Mouse (Mus musculus) lung, postnatal 0 days (tissue): ENCODE measurements around the gene Itga11.

Experiments
- CTCF ChIP-seq: IDR thresholded peaks from 2 replicates; pipeline ENCODE4 v1.5.1; 2016; ENCODE audit warnings: antibody characterized with exemption, mild to moderate bottlenecking
- EP300 ChIP-seq: IDR thresholded peaks from 2 replicates; pipeline ENCODE4 v1.6.1; 2016; ENCODE audit warnings: antibody characterized with exemption, mild to moderate bottlenecking, control low read depth

GRCm38 (mm10) chr9:62782976-62783781, 105.6 kb downstream of the Itga11 start:
- TF ChIP-seq CTCF (peak; percentile 46), EP300 (no peak)
